Mouse (Mus musculus) C2C12 (cell line): ENCODE measurements around the gene Abcb8.

Source experiments
- CTCF ChIP-seq: IDR thresholded peaks from one replicate; pipeline ENCODE4 v1.5.1; 2011; ENCODE audit not compliant: control insufficient read depth, insufficient read depth, insufficient read length
- MAX ChIP-seq: IDR thresholded peaks from one replicate; pipeline ENCODE4 v1.6.1; 2011; ENCODE audit warnings: mild to moderate bottlenecking, control low read depth
- MYOD1 ChIP-seq: IDR thresholded peaks from one replicate; pipeline ENCODE4 v1.6.1; 2011; ENCODE audit warnings: low read depth; ENCODE audit not compliant: control insufficient read depth, insufficient read length
- USF1 ChIP-seq: IDR thresholded peaks from one replicate; pipeline ENCODE4 v1.6.1; 2011; ENCODE audit warnings: low read depth, mild to moderate bottlenecking, control low read depth, moderate library complexity

- TF ChIP-seq MAX (no peak), CTCF (no peak), USF1 (no peak), MYOD1 (no peak)
These were observed 8.5 kb downstream of the Abcb8 start for GRCm38 (mm10) chr5:24401969-24402368.
